Mouse (Mus musculus): ENCODE results near the gene Lrrc3c.

DNA sequence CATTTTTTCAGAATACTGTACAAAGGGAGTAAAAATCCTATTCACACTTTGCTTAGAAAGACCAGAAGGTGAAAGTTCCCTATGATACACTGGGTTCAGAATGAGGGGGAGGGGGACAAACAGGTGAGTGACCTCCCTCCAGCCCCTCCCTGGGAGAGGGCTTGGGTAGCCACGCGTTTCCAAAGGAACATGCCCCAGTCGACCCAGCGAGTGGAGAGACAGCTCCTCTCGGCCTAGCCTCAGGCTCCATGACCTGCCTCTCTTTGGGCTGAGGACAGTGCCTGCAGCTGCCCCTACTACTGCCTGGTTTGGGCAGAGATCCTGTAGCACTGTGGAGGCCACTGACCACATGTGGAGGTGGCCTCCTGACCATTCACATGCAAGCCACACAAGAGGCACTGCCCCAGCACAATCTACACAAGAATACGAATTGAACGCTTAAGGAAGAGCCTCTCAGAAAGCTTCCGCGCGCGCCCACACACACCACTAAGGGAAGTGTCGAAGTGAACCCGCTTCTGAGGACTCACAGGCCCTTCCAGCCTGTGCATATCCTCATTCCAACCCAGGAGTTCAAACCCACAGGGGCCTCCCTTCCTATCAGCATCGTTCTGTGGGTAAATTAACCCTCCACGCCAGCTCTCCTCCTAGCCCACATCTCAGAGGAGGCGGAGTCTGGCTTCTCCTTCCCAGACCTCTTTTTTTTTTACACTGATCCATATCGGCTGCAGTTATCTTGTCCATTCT lies 16.6 kb upstream of the Lrrc3c start:
- no peak for TF ChIP-seq REST (IDR thresholded peaks at IDR 0.05; ENCODE audit: insufficient read depth, insufficient read length)
- TF ChIP-seq MYOD1 (IDR thresholded peaks at IDR 0.05; ENCODE audit: control insufficient read depth in 1 of 3, insufficient read length in 2 of 3, low read depth in 2 of 3): no peak
